Mouse (Mus musculus): ENCODE measurements around the gene Daam2. TPM values are rescaled to one million over a fixed set of nuclear protein-coding genes. Genes with fewer than 3 reads are reported as not detected.
A peak's percentile ranks its signal among the peaks of the same experiment; 100 is the strongest.
"Not testable (repeated sequence)": the region's sequence is repeated elsewhere in the genome, so short reads cannot be mapped to it uniquely, and the experiment has no call there.

Daam2 gene
- total RNA-seq, 2 experiments from 2014 or later, result 48.7 to 55.6 TPM

DNA sequence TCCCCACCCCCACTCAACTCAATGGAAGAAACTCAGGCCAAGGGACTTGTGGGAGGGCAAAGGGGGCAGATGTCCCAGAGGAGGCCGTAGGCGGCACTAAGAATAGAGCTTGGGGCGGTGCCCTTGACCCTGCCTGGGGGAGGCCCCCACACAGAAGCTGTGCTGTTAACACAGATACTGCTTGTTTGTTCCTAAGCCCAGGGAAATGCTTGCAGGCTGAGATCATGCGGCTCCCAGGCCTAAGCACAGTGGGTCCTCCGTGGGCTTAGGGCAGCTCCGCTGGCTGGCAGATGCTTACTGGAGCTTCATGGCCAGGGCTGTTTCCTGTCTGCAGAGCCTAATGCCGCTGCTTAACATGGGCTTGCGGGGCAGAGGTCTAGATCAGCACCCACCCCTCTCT lies 91.5 kb downstream of the Daam2 start:
- no peak for TF ChIP-seq CTCF (IDR thresholded peaks at IDR 0.05)
- H3K4me3 ChIP-seq, result no peak overlapping the region
- intact Hi-C loops (cut with DNase I), result no loop called here
- no peak for DNase-seq (ENCODE audit: extremely low spot score in 1 of 2, low spot score in 2 of 2)
- H3K27ac ChIP-seq, result no peak overlapping the region

DNA sequence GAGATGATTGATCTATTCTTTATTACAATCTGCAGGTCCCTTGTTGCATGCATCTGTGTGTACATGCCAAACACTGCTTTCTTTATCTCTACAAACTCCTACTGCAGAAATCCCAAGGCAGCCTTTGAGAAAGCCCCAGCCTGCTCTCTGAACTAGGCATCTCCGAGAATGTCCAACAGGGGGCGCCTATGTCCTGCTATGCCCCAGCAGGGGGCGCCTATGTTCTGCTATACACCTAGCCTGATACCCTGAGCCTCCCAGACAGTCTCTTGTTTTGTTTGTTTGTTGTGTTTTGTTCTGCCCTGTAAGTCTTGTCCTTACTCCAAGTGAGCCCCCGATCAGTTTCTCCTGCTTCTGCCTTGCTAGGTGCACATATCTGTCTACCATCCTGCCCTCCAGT lies 95.9 kb downstream of the Daam2 start:
- Histone ChIP-seq H3K4me3 (no peak overlapping the region), H3K27ac (no peak overlapping the region)
- peak; percentile 65 to 84 for DNase-seq (ENCODE audit: extremely low spot score in 1 of 2, low spot score in 2 of 2)
- intact Hi-C loops (cut with DNase I), result loop anchor here (1.0 to 5.0 kb wide), 2 partner anchors 149 to 431 kb away; partner anchors contain the start of gene Kif6
- TF ChIP-seq CTCF (IDR thresholded peaks at IDR 0.05), result peak; percentile 98

DNA sequence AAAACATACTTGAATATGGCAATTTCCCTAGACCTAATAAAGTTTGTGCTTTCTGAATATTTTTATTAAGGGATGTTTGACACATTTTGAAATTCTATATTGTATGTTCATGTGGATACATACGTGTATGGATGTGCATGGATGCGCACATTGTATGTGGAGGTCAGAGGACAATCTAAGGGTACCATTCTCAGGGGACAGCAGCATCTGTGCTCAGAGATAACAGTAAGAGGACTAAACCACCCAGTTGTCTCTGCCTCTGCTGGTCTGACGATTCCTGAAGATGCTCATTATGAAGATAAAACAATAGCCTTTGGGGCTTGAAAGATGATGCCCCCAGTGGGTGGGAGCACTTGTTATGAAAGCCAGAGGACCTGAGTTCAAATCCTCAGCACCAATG lies 99.3 kb downstream of the Daam2 start:
- Histone ChIP-seq H3K27ac (no peak overlapping the region), H3K4me3 (no peak overlapping the region)
- intact Hi-C loops (cut with DNase I), result loop anchor here (5.0 kb wide), 1 partner anchor 152 kb away; the partner anchor contains the start of gene Kif6
- no peak for DNase-seq (ENCODE audit: extremely low spot score in 1 of 2, low spot score in 2 of 2)
- no peak for TF ChIP-seq CTCF (IDR thresholded peaks at IDR 0.05)

DNA sequence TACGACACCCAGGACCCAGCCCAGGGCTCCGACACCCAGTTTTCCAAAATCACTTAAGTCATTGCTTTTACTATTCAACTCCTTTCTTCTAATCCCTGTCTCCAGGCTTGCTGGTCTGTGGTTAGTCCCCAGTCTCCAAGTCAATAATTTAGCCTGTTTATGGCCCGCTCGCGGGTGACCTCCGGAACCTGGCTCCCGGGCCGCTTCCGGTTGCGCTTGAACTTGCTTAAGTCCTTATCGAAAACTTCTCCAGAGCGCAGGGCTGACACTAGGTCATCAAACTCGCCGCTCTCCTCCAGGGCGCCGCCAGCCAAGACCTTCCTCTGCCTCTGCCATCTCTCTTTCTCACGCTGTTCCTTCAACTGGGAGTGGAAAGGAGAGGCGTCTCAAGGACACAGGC lies 105.8 kb downstream of the Daam2 start:
- Histone ChIP-seq H3K27ac (no peak overlapping the region), H3K4me3 (no peak overlapping the region)
- no peak for TF ChIP-seq CTCF (IDR thresholded peaks at IDR 0.05)
- no peak for DNase-seq (ENCODE audit: extremely low spot score in 1 of 2, low spot score in 2 of 2)
- intact Hi-C loops (cut with DNase I), result no loop called here

DNA sequence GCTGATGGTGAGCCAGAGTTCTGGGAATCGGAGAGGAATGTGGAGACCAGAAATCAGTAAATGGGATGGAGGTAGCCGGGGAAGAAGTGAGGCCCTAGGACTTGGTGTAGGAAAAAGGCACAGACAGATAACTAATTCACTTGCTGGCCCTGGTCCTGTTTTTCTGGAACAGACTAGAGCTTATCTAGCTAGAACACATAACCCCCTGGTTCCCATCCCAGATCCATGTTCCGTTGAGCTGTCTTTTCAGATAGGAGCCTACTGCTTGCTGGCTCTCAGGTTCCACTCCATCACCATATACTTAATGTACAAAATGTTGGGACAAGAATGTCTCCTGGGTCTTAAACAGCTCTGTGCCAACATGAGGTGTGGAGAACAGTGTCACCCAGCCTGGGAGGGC lies 106.3 kb downstream of the Daam2 start:
- TF ChIP-seq CTCF (IDR thresholded peaks at IDR 0.05), result no peak
- no peak overlapping the region for H3K27ac ChIP-seq
- no peak overlapping the region for H3K4me3 ChIP-seq
- intact Hi-C loops (cut with DNase I), result no loop called here
- no peak for DNase-seq (ENCODE audit: extremely low spot score in 1 of 2, low spot score in 2 of 2)

DNA sequence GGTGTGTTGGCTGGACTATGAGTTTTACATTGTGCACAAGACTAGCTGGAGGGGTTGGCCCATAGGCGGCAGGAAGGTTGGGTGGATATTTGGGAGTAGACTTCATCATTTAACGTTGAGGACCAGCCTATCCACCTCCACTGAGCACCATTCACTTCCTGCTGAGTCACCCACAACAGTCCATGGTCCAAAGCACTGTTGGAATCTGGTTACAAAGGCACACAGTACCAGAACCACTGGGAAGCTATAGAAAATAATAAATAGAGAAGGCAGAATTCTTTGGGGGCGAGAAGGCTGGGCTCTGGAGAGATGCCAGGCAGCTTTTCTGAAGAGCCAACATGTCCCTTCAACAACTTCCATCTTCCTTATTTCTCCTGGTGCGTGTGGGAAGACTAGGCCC lies 107.8 kb downstream of the Daam2 start:
- H3K4me3 ChIP-seq, result no peak overlapping the region
- no peak for DNase-seq (ENCODE audit: extremely low spot score in 1 of 2, low spot score in 2 of 2)
- intact Hi-C loops (cut with DNase I), result no loop called here
- no peak for TF ChIP-seq CTCF (IDR thresholded peaks at IDR 0.05)
- H3K27ac ChIP-seq, result no peak overlapping the region

DNA sequence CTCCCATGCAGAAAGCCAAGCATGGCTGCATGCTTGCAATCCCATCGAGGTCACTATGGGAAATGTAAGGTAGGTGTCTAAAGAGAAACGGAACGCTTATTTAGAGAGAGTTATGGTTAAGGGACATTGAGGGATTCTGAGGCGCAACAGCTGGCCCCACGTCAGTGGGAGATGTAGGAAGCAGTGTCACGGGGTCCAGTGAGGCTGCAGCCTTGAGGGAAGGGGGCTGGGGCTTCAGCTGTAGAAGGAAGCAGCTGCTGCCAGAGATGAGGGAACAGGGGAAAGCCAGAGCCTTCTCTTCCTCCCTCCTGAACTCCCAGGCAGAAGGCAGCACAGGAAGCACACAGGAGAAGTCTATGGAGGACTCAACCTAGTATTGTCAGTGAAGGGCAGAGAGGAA lies 113.2 kb downstream of the Daam2 start:
- intact Hi-C loops (cut with DNase I), result no loop called here
- no peak for DNase-seq (ENCODE audit: extremely low spot score in 1 of 2, low spot score in 2 of 2)
- no peak for TF ChIP-seq CTCF (IDR thresholded peaks at IDR 0.05)
- no peak overlapping the region for H3K4me3 ChIP-seq
- H3K27ac ChIP-seq, result no peak overlapping the region

DNA sequence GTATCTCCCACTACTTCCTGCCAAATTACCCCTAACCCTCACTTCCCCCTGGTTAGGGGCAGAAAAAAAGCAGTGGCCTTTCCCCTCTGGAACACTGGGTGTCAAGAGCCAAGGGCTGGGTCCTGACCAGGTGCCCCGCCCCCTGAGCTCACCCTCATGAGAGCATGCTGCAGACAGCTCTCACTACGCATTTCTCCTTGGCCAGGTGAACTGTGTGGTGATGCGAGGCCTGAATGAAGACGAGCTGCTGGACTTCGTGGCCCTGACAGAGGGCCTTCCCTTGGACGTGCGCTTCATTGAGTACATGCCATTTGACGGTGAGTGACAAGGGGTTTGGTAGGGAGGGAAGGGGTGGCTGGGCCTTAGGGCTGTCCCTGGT lies 114.9 kb downstream of the Daam2 start:
- no peak for DNase-seq (ENCODE audit: extremely low spot score in 1 of 2, low spot score in 2 of 2)
- Histone ChIP-seq H3K4me3 (no peak overlapping the region), H3K27ac (no peak overlapping the region)
- intact Hi-C loops (cut with DNase I), result no loop called here
- TF ChIP-seq CTCF (IDR thresholded peaks at IDR 0.05), result no peak

DNA sequence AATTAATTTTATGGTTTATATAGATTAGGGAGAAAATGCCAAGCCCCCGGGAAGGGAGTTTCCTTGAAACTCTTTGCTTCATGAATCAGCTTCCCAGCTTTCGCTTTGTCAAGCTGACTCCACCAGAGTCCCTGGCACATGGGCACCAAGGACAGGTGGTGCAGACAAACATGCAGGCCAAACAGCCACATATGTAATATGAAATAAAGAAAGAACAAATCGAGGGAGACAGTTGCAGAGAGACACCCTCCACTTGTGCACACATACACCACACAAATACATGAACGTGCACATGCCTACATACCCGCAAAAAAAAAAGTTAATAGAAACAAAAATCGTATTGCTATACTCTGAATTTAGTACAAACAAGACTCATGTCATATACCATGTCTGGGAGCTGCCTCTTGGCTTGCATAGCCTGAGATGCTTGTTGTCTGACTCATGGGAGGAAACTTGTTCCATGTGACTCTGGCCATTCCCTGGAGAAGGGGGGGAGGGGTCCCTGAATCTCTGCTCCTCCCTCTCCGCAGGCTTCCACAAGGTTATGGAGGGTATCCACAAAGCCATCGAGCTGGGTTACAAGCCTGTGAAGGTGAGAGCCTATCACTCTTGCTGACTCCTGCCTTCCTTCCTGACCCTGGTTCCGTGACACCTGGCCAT lies 115.4 kb downstream of the Daam2 start:
- DNase-seq (ENCODE audit: extremely low spot score in 1 of 2, low spot score in 2 of 2), result no peak
- intact Hi-C loops (cut with DNase I), result no loop called here
- H3K4me3 ChIP-seq, result no peak overlapping the region
- H3K27ac ChIP-seq, result no peak overlapping the region
- TF ChIP-seq CTCF (IDR thresholded peaks at IDR 0.05), result no peak

DNA sequence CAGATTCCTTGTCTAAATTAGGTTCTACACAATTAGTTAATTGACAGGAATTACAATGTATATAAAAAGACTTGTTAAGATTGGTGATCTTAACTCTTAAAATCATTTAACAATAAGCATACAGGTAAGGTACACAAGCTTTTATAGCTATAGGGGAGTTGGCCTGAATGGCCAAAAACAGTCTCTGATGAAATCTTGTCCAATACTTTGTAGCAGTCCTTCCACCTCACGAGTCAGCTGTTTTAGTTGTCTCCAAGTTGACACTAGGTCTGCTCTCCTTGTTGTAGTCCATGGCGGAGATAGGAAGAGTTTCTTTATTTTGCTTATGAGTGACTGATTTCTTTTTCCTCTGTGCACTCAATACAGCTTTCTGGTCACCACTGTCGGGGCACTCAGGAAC lies 121.3 kb downstream of the Daam2 start:
- DNase-seq (ENCODE audit: extremely low spot score in 1 of 2, low spot score in 2 of 2); H3K27ac ChIP-seq; intact Hi-C loops (cut with DNase I); H3K4me3 ChIP-seq: not testable (repeated sequence)

DNA sequence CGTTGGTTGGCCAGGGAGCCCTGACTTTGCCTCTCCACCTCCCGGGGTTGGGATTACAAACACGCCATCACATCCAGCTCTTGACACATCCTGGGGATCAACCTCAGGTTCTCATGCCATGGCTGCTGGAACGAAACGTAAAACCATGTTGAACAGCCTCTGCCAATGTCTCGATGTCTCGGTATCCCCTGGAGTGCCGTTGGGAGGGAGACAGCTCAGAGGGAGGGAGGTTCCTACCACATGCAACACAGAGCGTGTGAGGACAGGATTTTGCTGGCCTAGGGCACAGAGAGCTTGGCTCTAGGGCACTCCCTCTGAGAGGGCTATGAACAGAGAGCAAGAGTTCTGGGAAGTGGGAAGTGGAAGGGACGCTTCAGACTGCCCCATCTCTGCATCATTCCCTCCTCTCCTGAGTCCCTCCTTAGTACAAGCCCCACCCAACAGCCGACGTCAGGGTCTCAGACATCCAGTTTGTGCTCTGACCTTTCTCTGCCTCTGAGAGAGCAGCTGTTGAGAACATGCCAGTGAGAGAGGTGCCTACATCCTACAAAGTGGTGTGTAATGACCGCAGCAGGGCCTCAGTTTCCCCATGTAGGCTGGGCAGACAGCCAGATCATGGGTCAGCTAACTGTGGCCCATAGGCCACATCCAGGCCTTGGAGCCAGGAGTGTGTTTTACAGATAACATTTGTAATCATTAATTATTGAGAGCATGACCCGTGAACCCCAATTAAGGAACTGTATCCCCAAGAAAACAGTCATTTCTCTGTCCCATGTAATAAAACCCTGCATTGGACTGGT lies 123.6 kb downstream of the Daam2 start:
- no peak for DNase-seq (ENCODE audit: extremely low spot score in 1 of 2, low spot score in 2 of 2)
- Histone ChIP-seq H3K4me3 (no peak overlapping the region), H3K27ac (no peak overlapping the region)
- intact Hi-C loops (cut with DNase I), result no loop called here
- TF ChIP-seq CTCF (IDR thresholded peaks at IDR 0.05), result no peak

DNA sequence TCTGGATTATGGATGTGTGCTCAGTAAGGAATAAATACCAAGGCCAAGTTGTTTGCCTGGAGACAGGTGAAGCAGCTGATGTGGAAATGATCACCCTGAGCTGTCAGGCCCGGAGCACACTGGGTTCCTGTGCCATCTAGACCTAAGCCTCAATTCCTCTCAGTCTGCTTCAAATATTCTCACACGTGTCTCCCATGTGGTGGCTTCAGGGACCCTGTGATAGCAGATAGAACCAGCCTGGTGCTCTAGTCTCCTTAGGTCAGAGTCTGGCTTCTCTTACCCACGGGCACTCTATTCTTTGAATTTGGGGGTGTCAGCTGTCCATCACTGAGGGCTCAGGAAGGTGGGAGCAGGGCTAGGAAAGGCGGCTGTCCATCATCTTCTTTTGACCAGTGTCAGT lies 124.4 kb downstream of the Daam2 start:
- H3K27ac ChIP-seq, result no peak overlapping the region
- DNase-seq (ENCODE audit: extremely low spot score in 1 of 2, low spot score in 2 of 2), result no peak
- H3K4me3 ChIP-seq, result no peak overlapping the region
- TF ChIP-seq CTCF (IDR thresholded peaks at IDR 0.05), result no peak
- intact Hi-C loops (cut with DNase I), result no loop called here

Data from left cerebral cortex, adult 2 months (tissue).